Mouse (Mus musculus) G1E (cell line): ENCODE measurements around the gene St8sia1. TPM values are rescaled to one million over a fixed set of nuclear protein-coding genes. Genes with fewer than 3 reads are reported as not detected.

Source experiments
- ATAC-seq: 2 replicates; pipeline ENCODE4 v1.8.0; 2016; ENCODE audit warnings: mild to moderate bottlenecking; ENCODE audit not compliant: insufficient number of reproducible peaks, poor library complexity, low FRiP score, severe bottlenecking; ENCODE audit errors: extremely low read depth
- DNase-seq: peaks from one replicate; pipeline ENCODE4 v3.0.0; 2012; ENCODE audit warnings: low spot score
- H3K27me3 ChIP-seq: 2 replicates; pipeline ENCODE4 v1.6.1; 2012; ENCODE audit warnings: mild to moderate bottlenecking, low read length, inconsistent platforms; ENCODE audit not compliant: insufficient read depth
- H3K36me3 ChIP-seq: replicated peaks from 2 replicates; pipeline ENCODE3; 2012; ENCODE audit warnings: mild to moderate bottlenecking, inconsistent platforms
- H3K4me1 ChIP-seq: 2 replicates; pipeline ENCODE4 v1.6.1; 2012; ENCODE audit warnings: low read depth, low read length, inconsistent platforms, mixed read lengths; ENCODE audit not compliant: insufficient read depth
- H3K4me3 ChIP-seq: 2 replicates; pipeline ENCODE4 v1.5.1; 2012; ENCODE audit warnings: low read depth, mild to moderate bottlenecking, inconsistent platforms, low read length, moderate library complexity, mixed read lengths
- H3K9me3 ChIP-seq: replicated peaks from 2 replicates; pipeline ENCODE4 v1.6.1; 2012; ENCODE audit warnings: inconsistent platforms
- CTCF ChIP-seq: IDR thresholded peaks from 2 replicates; pipeline ENCODE4 v1.5.1; 2012; ENCODE audit warnings: low read depth, low read length, inconsistent platforms, mixed read lengths
- GATA1 ChIP-seq: IDR thresholded peaks from 2 replicates; pipeline ENCODE4 v1.6.1; 2012; ENCODE audit warnings: borderline replicate concordance, low read length, inconsistent platforms, mixed read lengths
- GATA2 ChIP-seq: IDR thresholded peaks from 2 replicates; pipeline ENCODE4 v1.6.1; 2012; ENCODE audit warnings: low read depth, low read length, inconsistent platforms, borderline replicate concordance
- POLR2AphosphoS5 ChIP-seq: IDR thresholded peaks from 2 replicates; pipeline ENCODE4 v1.6.1; 2012; ENCODE audit warnings: low read depth, low read length, inconsistent platforms; ENCODE audit not compliant: insufficient replicate concordance
- TAL1 ChIP-seq: conservative IDR thresholded peaks from 2 replicates; pipeline ENCODE4 v1.6.1; 2012; ENCODE audit warnings: low read depth, low read length, inconsistent platforms, mixed read lengths
- polyA plus RNA-seq: library from polyadenylated mRNA; stranded (reverse); fragments of >175 nt; gene quantifications from 2 replicates; pipeline ENCODE4 v1.2.3, GENCODE M21; 2012
- total RNA-seq, 2 experiments: library from RNA; stranded (forward) in 1 of 2; stranded (reverse) in 1 of 2; fragments of 200-1000 nt in 1 of 2; fragments of >200 nt in 1 of 2; fragmentation: Nextera tagmentation in 1 of 2; gene quantifications; 2 replicates each; pipeline ENCODE4 v1.2.3; 2014 to 2017

The St8sia1 gene
- total and polyA plus RNA-seq, 3 experiments, result 0.11 TPM; not detected in 2

- no peak overlapping the region for H3K4me3 ChIP-seq
- no peaks in the 10 kb centered on the region for H3K36me3 ChIP-seq
- peaks cover 17% of the 10 kb centered on the region for H3K4me1 ChIP-seq
- TF ChIP-seq CTCF (no peak), GATA2 (no peak), GATA1 (no peak), POLR2AphosphoS5 (no peak), TAL1 (no peak)
- no peaks in the 10 kb centered on the region for H3K9me3 ChIP-seq
- ATAC-seq, result no peak
- no peak for DNase-seq
- peaks cover 3% of the 10 kb centered on the region; the same call in 1 of the 2 replicates for H3K27me3 ChIP-seq
Measured at GRCm38 (mm10) chr6:142865199-142865598, 99.1 kb downstream of the St8sia1 start.

GRCm38 (mm10) chr6:142863881-142864280, 100.4 kb downstream of the St8sia1 start:
- TF ChIP-seq TAL1 (no peak), GATA2 (no peak), GATA1 (no peak), POLR2AphosphoS5 (no peak)
- no peaks in the 10 kb centered on the region for H3K36me3 ChIP-seq
- no peak overlapping the region for H3K4me3 ChIP-seq
- peaks cover 20% of the 10 kb centered on the region for H3K4me1 ChIP-seq
- ATAC-seq, result no peak
- H3K9me3 ChIP-seq, result no peaks in the 10 kb centered on the region
- peaks cover 3% of the 10 kb centered on the region; the same call in 1 of the 2 replicates for H3K27me3 ChIP-seq
- no peak for DNase-seq

- TF ChIP-seq TAL1 (no peak), GATA2 (no peak), POLR2AphosphoS5 (no peak), CTCF (no peak), GATA1 (no peak)
- Histone ChIP-seq H3K4me1 (peaks cover 14% of the 10 kb centered on the region), H3K36me3 (no peaks in the 10 kb centered on the region), H3K4me3 (no peak overlapping the region), H3K27me3 (peaks cover 3% of the 10 kb centered on the region; the same call in 1 of the 2 replicates), H3K9me3 (no peaks in the 10 kb centered on the region)
- ATAC-seq (peak; percentile 52; the same call in 1 of the 2 replicates), DNase-seq (no peak)
Measured at GRCm38 (mm10) chr6:142862265-142862664, 102.0 kb downstream of the St8sia1 start.

- ATAC-seq, result no peak
- peaks cover 20% of the 10 kb centered on the region for H3K4me1 ChIP-seq
- H3K36me3 ChIP-seq, result no peaks in the 10 kb centered on the region
- H3K4me3 ChIP-seq, result no peak overlapping the region
- H3K27me3 ChIP-seq, result peaks cover 9% of the 10 kb centered on the region; the same call in 1 of the 2 replicates
- TF ChIP-seq POLR2AphosphoS5 (no peak), GATA1 (no peak)
- no peaks in the 10 kb centered on the region for H3K9me3 ChIP-seq
- DNase-seq, result no peak
Measured at GRCm38 (mm10) chr6:142860396-142860795, 103.9 kb downstream of the St8sia1 start.

- Histone ChIP-seq H3K27me3 (peaks cover 10% of the 10 kb centered on the region), H3K36me3 (no peaks in the 10 kb centered on the region), H3K4me1 (peaks cover 20% of the 10 kb centered on the region), H3K4me3 (no peak overlapping the region), H3K9me3 (no peaks in the 10 kb centered on the region)
- DNase-seq, result no peak
- ATAC-seq, result no peak
- TF ChIP-seq POLR2AphosphoS5, result no peak
- TF ChIP-seq CTCF, result no peak
- no peak for TF ChIP-seq TAL1
- TF ChIP-seq GATA2, result no peak
- TF ChIP-seq GATA1, result no peak
Measured at GRCm38 (mm10) chr6:142859946-142860345, 104.3 kb downstream of the St8sia1 start.

GRCm38 (mm10) chr6:142858937-142859336, 105.3 kb downstream of the St8sia1 start:
- Histone ChIP-seq H3K4me3 (no peak overlapping the region), H3K9me3 (no peaks in the 10 kb centered on the region), H3K4me1 (peaks cover 20% of the 10 kb centered on the region), H3K27me3 (peaks cover 14% of the 10 kb centered on the region), H3K36me3 (no peaks in the 10 kb centered on the region)
- ATAC-seq (no peak), DNase-seq (no peak)
- TF ChIP-seq TAL1 (no peak), CTCF (peak; percentile 28), GATA1 (no peak), POLR2AphosphoS5 (no peak), GATA2 (no peak)

GRCm38 (mm10) chr6:142856258-142856874, 107.9 kb downstream of the St8sia1 start:
- TF ChIP-seq GATA1, result no peak
- TF ChIP-seq TAL1, result no peak
- no peak for TF ChIP-seq POLR2AphosphoS5
- TF ChIP-seq CTCF, result no peak
- TF ChIP-seq GATA2, result no peak
- no peaks in the 10 kb centered on the region for H3K9me3 ChIP-seq
- peaks cover 15% of the 10 kb centered on the region for H3K4me1 ChIP-seq
- ATAC-seq (no peak), DNase-seq (no peak)
- peaks cover 19% of the 10 kb centered on the region for H3K27me3 ChIP-seq
- H3K4me3 ChIP-seq, result no peak overlapping the region
- H3K36me3 ChIP-seq, result no peaks in the 10 kb centered on the region
